Mouse (Mus musculus): ENCODE measurements around the gene Olfr164.

Olfr164 gene

GRCm38 (mm10) chr16:19313964-19314363 lies at the start of gene Olfr164:
Gene Olfr164 (minus strand): TSS chr16:19314064.
- no peak for DNase-seq (ENCODE audit: low spot score)

- DNase-seq (ENCODE audit: low spot score): no peak
Observed at GRCm38 (mm10) chr16:19349111-19349510, 35.2 kb upstream of the Olfr164 start.

GRCm38 (mm10) chr16:19263235-19263634 lies 50.6 kb downstream of the Olfr164 start:
- no peak for DNase-seq (ENCODE audit: low spot score)

- no peak for DNase-seq (ENCODE audit: low spot score)
Observed at GRCm38 (mm10) chr16:19260780-19261179, 53.1 kb downstream of the Olfr164 start.

GRCm38 (mm10) chr16:19245835-19246234 lies 68.0 kb downstream of the Olfr164 start:
- no peak for DNase-seq (ENCODE audit: low spot score)

GRCm38 (mm10) chr16:19241539-19242025 lies 72.3 kb downstream of the Olfr164 start:
- DNase-seq (ENCODE audit: low spot score): no peak

GRCm38 (mm10) chr16:19240792-19241538 lies 72.9 kb downstream of the Olfr164 start:
- DNase-seq (ENCODE audit: low spot score): no peak

- no peak for DNase-seq (ENCODE audit: low spot score)
Observed at GRCm38 (mm10) chr16:19236719-19237118, 77.1 kb downstream of the Olfr164 start.
